Comparison of ENCODE assay signal across 8 mouse cellular contexts in genomic region chr7:113766498-113766941, GRCm38 (mm10). TPM values are rescaled to one million over a fixed set of nuclear protein-coding genes. Genes with fewer than 3 reads are reported as not detected.
A peak's percentile ranks its signal among the peaks of the same experiment; 100 is the strongest.
DNase-seq lines count a peak whose midpoint lies in the region; ATAC-seq and TF ChIP-seq lines count a peak whose summit lies in the region.

No protein-coding gene starts in this region.

- under 1% methylated on average over 27 of the region's 27 CpGs for WGBS in kidney, embryonic 14.5 days
- under 1% methylated on average over 27 of the region's 27 CpGs for WGBS in hindbrain, embryonic 15.5 days
- WGBS in stomach, postnatal 0 days = 1% methylated on average over 27 of the region's 27 CpGs

- no peaks in the 10 kb centered on the region for H3K36me3 ChIP-seq in kidney, embryonic 14.5 days (ENCODE audit: control insufficient read depth, insufficient read depth, low read length)
- no peaks in the 10 kb centered on the region for H3K36me3 ChIP-seq in hindbrain, embryonic 15.5 days
- no peaks in the 10 kb centered on the region for H3K36me3 ChIP-seq in stomach, postnatal 0 days (ENCODE audit: control insufficient read depth, insufficient read depth, low read length)

- H3K27me3 ChIP-seq in kidney, embryonic 14.5 days (ENCODE audit: control insufficient read depth, insufficient read depth, low read length) = peaks cover 15% of the 10 kb centered on the region
- peaks cover 15% of the 10 kb centered on the region; the same call in 1 of the 2 replicates for H3K27me3 ChIP-seq in hindbrain, embryonic 15.5 days
- H3K27me3 ChIP-seq in stomach, postnatal 0 days (ENCODE audit: control insufficient read depth, insufficient read depth, low read length) = no peaks in the 10 kb centered on the region

- 0 out of 2 replicates have a peak, but pooled peaks cover 3% of the 10 kb centered on the region for H3K4me1 ChIP-seq in kidney, embryonic 14.5 days (ENCODE audit: control insufficient read depth, insufficient read depth, low read length)
- no peaks in the 10 kb centered on the region for H3K4me1 ChIP-seq in embryonic fibroblast, embryonic 13.5 days (ENCODE audit: control insufficient read depth, insufficient read depth, low read length)
- H3K4me1 ChIP-seq in hindbrain, embryonic 15.5 days (replicated peaks) = peaks cover 32% of the 10 kb centered on the region
- H3K4me1 ChIP-seq in stomach, postnatal 0 days (replicated peaks; ENCODE audit: control insufficient read depth, insufficient read depth) = peaks cover 3% of the 10 kb centered on the region; the same call in 1 of the 2 replicates

- no peak overlapping the region for H3K27ac ChIP-seq in kidney, embryonic 14.5 days (ENCODE audit: low read depth, low read length)
- no peak overlapping the region for H3K27ac ChIP-seq in embryonic fibroblast, embryonic 13.5 days (ENCODE audit: insufficient read depth, low read length)
- H3K27ac ChIP-seq in hindbrain, embryonic 15.5 days (replicated peaks) = peak overlapping the region; percentile 68
- H3K27ac ChIP-seq in stomach, postnatal 0 days (replicated peaks) = no peak overlapping the region

- peak overlapping the region; percentile 80 for H3K4me2 ChIP-seq in kidney, embryonic 14.5 days (replicated peaks; ENCODE audit: low read depth, low read length)
- peak overlapping the region; percentile 98 for H3K4me2 ChIP-seq in hindbrain, embryonic 15.5 days
- H3K4me2 ChIP-seq in stomach, postnatal 0 days (replicated peaks; ENCODE audit: low read depth) = peak overlapping the region; percentile 95

- no peak for TF ChIP-seq EP300 in stomach, postnatal 0 days (optimal IDR thresholded peaks at IDR 0.05)

- H3K9me3 ChIP-seq in kidney, embryonic 14.5 days (ENCODE audit: control insufficient read depth, low read length) = peaks cover 5% of the 10 kb centered on the region
- H3K9me3 ChIP-seq in hindbrain, embryonic 15.5 days = no peaks in the 10 kb centered on the region
- no peaks in the 10 kb centered on the region for H3K9me3 ChIP-seq in stomach, postnatal 0 days (ENCODE audit: control insufficient read depth, low read length)

- H3K9ac ChIP-seq in kidney, embryonic 14.5 days (ENCODE audit: low read depth, low read length) = peak overlapping the region; percentile 53; the same call in 1 of the 2 replicates
- H3K9ac ChIP-seq in hindbrain, embryonic 15.5 days = peak overlapping the region; percentile 61
- peak overlapping the region; percentile 53 for H3K9ac ChIP-seq in stomach, postnatal 0 days (ENCODE audit: low read length)

- ATAC-seq in kidney, embryonic 14.5 days (ENCODE audit: low FRiP score, low TSS enrichment) = peak; percentile 60
- peak; percentile 36; the same call in 1 of the 2 replicates for ATAC-seq in hindbrain, embryonic 15.5 days (ENCODE audit: low FRiP score, low read depth)
- 0 out of 2 replicates have a peak, but pooled peaks have one; percentile 13 for ATAC-seq in megakaryocyte, adult 5-6 weeks (ENCODE audit: poor library complexity, severe bottlenecking)
- peak; percentile 48; the same call in 1 of the 2 replicates for ATAC-seq in stomach, postnatal 0 days (ENCODE audit: low FRiP score, low TSS enrichment)

- no peak for DNase-seq in kidney, adult 9 months
- DNase-seq in R1 (ENCODE audit: low read depth, low spot score) = peak; percentile 52
- peak; percentile 30 for DNase-seq in stomach, postnatal 0 days (ENCODE audit: low spot score)
- no peak for DNase-seq in ovary, postnatal 14 days (ENCODE audit: low spot score)

- TF ChIP-seq CTCF in embryonic fibroblast, embryonic 13.5 days (IDR thresholded peaks at IDR 0.05; ENCODE audit: borderline replicate concordance, insufficient read depth, low read length) = no peak
- TF ChIP-seq CTCF in stomach, postnatal 0 days (IDR thresholded peaks at IDR 0.05; ENCODE audit: low read depth) = no peak

- peak overlapping the region; percentile 52 for H3K4me3 ChIP-seq in kidney, embryonic 14.5 days (ENCODE audit: low read length)
- peak overlapping the region; percentile 36 for H3K4me3 ChIP-seq in embryonic fibroblast, embryonic 13.5 days (ENCODE audit: insufficient read depth, low read length)
- H3K4me3 ChIP-seq in hindbrain, embryonic 15.5 days = peak overlapping the region; percentile 55
- peak overlapping the region; percentile 46 for H3K4me3 ChIP-seq in stomach, postnatal 0 days (ENCODE audit: low read depth, low read length)

- TF ChIP-seq POLR2A in embryonic fibroblast, embryonic 13.5 days (IDR thresholded peaks at IDR 0.05; ENCODE audit: low read depth, low read length) = no peak

RNA-seq across cellular contexts. Expression of gene Spon1, which starts 0.7 kb away (rescaled TPM):
- 5.8 and 8.5 TPM in 2 replicates for polyA plus RNA-seq in kidney, embryonic 14.5 days (2014; fragmentation: Nextera tagmentation; extraction: Ambion mirVana)
- polyA plus RNA-seq in embryonic fibroblast, embryonic 13.5 days (2011; ENCODE audit: insufficient read length, low read depth, missing spikeins) = 0.22 and 0.56 TPM in 2 replicates
- polyA plus RNA-seq in hindbrain, embryonic 15.5 days (2015; fragmentation: Nextera tagmentation; extraction: Ambion mirVana) = 67.1 and 73.6 TPM in 2 replicates
- 0.13 TPM in 1 of 2 replicates, not detected in the other for total RNA-seq in megakaryocyte, adult 5-6 weeks (2015)
- total RNA-seq in megakaryocyte, adult 5-6 weeks (2017) = 0.04 and 0.22 TPM in 2 replicates
- polyA plus RNA-seq in stomach, postnatal 0 days (2015; fragmentation: Nextera tagmentation; extraction: Ambion mirVana) = 3.1 and 4.0 TPM in 2 replicates

Comparison
In these comparisons a context has a peak if more than half of its experiments do, and no peak if none do; other contexts are left out.
1. DNase-seq: peak in R1 (single experiment) and stomach, postnatal 0 days (single experiment); none in kidney, adult 9 months (single experiment) and ovary, postnatal 14 days (single experiment).
2. Peak in every context shown above with its lines, with median percentiles within 50 percentile points of each other: ATAC-seq, H3K4me2 ChIP-seq, H3K4me3 ChIP-seq and H3K9ac ChIP-seq.